Mouse (Mus musculus) myocyte (in vitro differentiated cells): ENCODE results near the gene Zfp810. TPM values are rescaled to one million over a fixed set of nuclear protein-coding genes. Genes with fewer than 3 reads are reported as not detected.
"Not testable (repeated sequence)": the region's sequence is repeated elsewhere in the genome, so short reads cannot be mapped to it uniquely, and the experiment has no call there.

Source experiments
- H3K27me3 ChIP-seq: one replicate; pipeline ENCODE4 v1.6.1; 2011; ENCODE audit not compliant: control insufficient read depth, insufficient read depth, insufficient read length
- H3K36me3 ChIP-seq: one replicate; pipeline ENCODE4 v1.6.1; 2011; ENCODE audit not compliant: control insufficient read depth, insufficient read depth
- H3K4me2 ChIP-seq: one replicate; pipeline ENCODE4 v1.6.1; 2011; ENCODE audit warnings: low read depth, control low read depth
- H3K4me3 ChIP-seq: one replicate; pipeline ENCODE4 v1.5.1; 2011; ENCODE audit warnings: mild to moderate bottlenecking, control low read depth, moderate library complexity
- H3K79me2 ChIP-seq: one replicate; pipeline ENCODE4 v1.6.1; 2011; ENCODE audit not compliant: control insufficient read depth, insufficient read depth
- H3ac ChIP-seq: one replicate; pipeline ENCODE4 v1.6.1; 2011; ENCODE audit not compliant: control insufficient read depth, insufficient read length
- CEBPB ChIP-seq: IDR thresholded peaks from 2 replicates; pipeline ENCODE4 v1.6.1; 2011; ENCODE audit warnings: mild to moderate bottlenecking, moderate library complexity; ENCODE audit not compliant: poor library complexity, insufficient read depth, severe bottlenecking
- E2F4 ChIP-seq: IDR thresholded peaks from one replicate; pipeline ENCODE4 v1.6.1; 2011; ENCODE audit warnings: mild to moderate bottlenecking, control low read depth, moderate library complexity; ENCODE audit not compliant: insufficient read depth
- MAX ChIP-seq: IDR thresholded peaks from one replicate; pipeline ENCODE4 v1.6.1; 2011; ENCODE audit warnings: low read depth, mild to moderate bottlenecking, control low read depth
- MYOG ChIP-seq, 3 experiments: IDR thresholded peaks; one replicate each; pipeline ENCODE4 v1.6.1; 2011; ENCODE audit warnings: control low read depth in 2 of 3, low read depth in 2 of 3, mild to moderate bottlenecking in 2 of 3; ENCODE audit not compliant: insufficient read length in 2 of 3, control insufficient read depth in 1 of 3, insufficient read depth in 1 of 3
- POLR2A ChIP-seq: IDR thresholded peaks from one replicate; pipeline ENCODE4 v1.6.1; 2011; ENCODE audit warnings: low read depth, mild to moderate bottlenecking, control low read depth, moderate library complexity; ENCODE audit not compliant: insufficient read length
- POLR2AphosphoS2 ChIP-seq: IDR thresholded peaks from one replicate; pipeline ENCODE4 v1.6.1; 2011; ENCODE audit warnings: low read depth, control low read depth; ENCODE audit not compliant: insufficient read length
- REST ChIP-seq: IDR thresholded peaks from one replicate; pipeline ENCODE4 v1.6.1; 2011; ENCODE audit warnings: mild to moderate bottlenecking, control low read depth, moderate library complexity; ENCODE audit not compliant: insufficient read depth, insufficient read length
- SRF ChIP-seq: IDR thresholded peaks from one replicate; pipeline ENCODE4 v1.6.1; 2011; ENCODE audit warnings: low read depth; ENCODE audit not compliant: control insufficient read depth, insufficient read length
- TCF12 ChIP-seq: IDR thresholded peaks from one replicate; pipeline ENCODE4 v1.6.1; 2011; ENCODE audit warnings: mild to moderate bottlenecking, control low read depth; ENCODE audit not compliant: poor library complexity, insufficient read depth, severe bottlenecking
- TCF3 ChIP-seq: IDR thresholded peaks from one replicate; pipeline ENCODE4 v1.6.1; 2011; ENCODE audit warnings: low read depth, control low read depth; ENCODE audit not compliant: insufficient read length
- polyA plus RNA-seq: library from polyadenylated mRNA; unstranded; fragments of >200 nt; fragmentation: generic; extraction: Trizol; gene quantifications from one replicate; pipeline ENCODE4 v1.2.1, GENCODE M21; 2012; ENCODE audit warnings: missing spikeins

Gene Zfp810
- polyA plus RNA-seq, 1 experiment = 4.4 TPM

- no peak overlapping the region for H3K4me3 ChIP-seq
- H3K79me2 ChIP-seq = no peaks in the 10 kb centered on the region
- no peaks in the 10 kb centered on the region for H3K27me3 ChIP-seq
- no peak for TF ChIP-seq MYOG (IDR thresholded peaks at IDR 0.05; ENCODE audit: control insufficient read depth in 1 of 3, insufficient read depth in 1 of 3, insufficient read length in 2 of 3, low read depth in 2 of 3)
- peaks cover 56% of the 10 kb centered on the region for H3K36me3 ChIP-seq
- no peak overlapping the region for H3ac ChIP-seq
- H3K4me2 ChIP-seq = no peak overlapping the region
Observed at GRCm38 (mm10) chr9:22337217-22337616, 29.8 kb upstream of the Zfp810 start.

GRCm38 (mm10) chr9:22327475-22328387 is 20.3 kb upstream of the Zfp810 start:
- Histone ChIP-seq H3ac (no peak overlapping the region), H3K79me2 (no peaks in the 10 kb centered on the region), H3K27me3 (no peaks in the 10 kb centered on the region), H3K4me3 (no peak overlapping the region), H3K4me2 (no peak overlapping the region), H3K36me3 (peaks cover 14% of the 10 kb centered on the region)
- TF ChIP-seq E2F4 = no peak
- TF ChIP-seq POLR2AphosphoS2 = peak; percentile 91
- TF ChIP-seq TCF3 = no peak
- TF ChIP-seq POLR2A = peak; percentile 15

GRCm38 (mm10) chr9:22327099-22327474 is 19.6 kb upstream of the Zfp810 start:
- Histone ChIP-seq H3K36me3 (peaks cover 8% of the 10 kb centered on the region), H3K4me3 (no peak overlapping the region), H3K4me2 (no peak overlapping the region), H3K79me2 (no peaks in the 10 kb centered on the region), H3ac (no peak overlapping the region), H3K27me3 (no peaks in the 10 kb centered on the region)
- TF ChIP-seq SRF (no peak), MYOG (IDR thresholded peaks at IDR 0.05; ENCODE audit: control insufficient read depth in 1 of 3, insufficient read depth in 1 of 3, insufficient read length in 2 of 3, low read depth in 2 of 3) (no peak), CEBPB (no peak), TCF3 (no peak), TCF12 (no peak)

GRCm38 (mm10) chr9:22324579-22324978 is 17.1 kb upstream of the Zfp810 start:
- Histone ChIP-seq H3K79me2 (no peaks in the 10 kb centered on the region), H3K4me2 (no peak overlapping the region), H3K36me3 (no peaks in the 10 kb centered on the region), H3ac (no peak overlapping the region), H3K4me3 (no peak overlapping the region), H3K27me3 (no peaks in the 10 kb centered on the region)
- TF ChIP-seq MYOG (IDR thresholded peaks at IDR 0.05; ENCODE audit: control insufficient read depth in 1 of 3, insufficient read depth in 1 of 3, insufficient read length in 2 of 3, low read depth in 2 of 3) (no peak), CEBPB (no peak), REST (no peak), E2F4 (no peak), SRF (no peak)

GRCm38 (mm10) chr9:22322381-22323211 is 15.1 kb upstream of the Zfp810 start:
- Histone ChIP-seq H3K79me2 (no peaks in the 10 kb centered on the region), H3ac (no peak overlapping the region), H3K27me3 (no peaks in the 10 kb centered on the region), H3K36me3 (no peaks in the 10 kb centered on the region), H3K4me2 (no peak overlapping the region), H3K4me3 (no peak overlapping the region)
- TF ChIP-seq TCF12 = no peak
- TF ChIP-seq E2F4 = no peak
- no peak for TF ChIP-seq REST
- no peak for TF ChIP-seq POLR2AphosphoS2

- no peak overlapping the region for H3K4me3 ChIP-seq
- H3K79me2 ChIP-seq = no peaks in the 10 kb centered on the region
- no peak overlapping the region for H3ac ChIP-seq
- H3K4me2 ChIP-seq = no peak overlapping the region
- no peaks in the 10 kb centered on the region for H3K27me3 ChIP-seq
- TF ChIP-seq MAX (no peak), POLR2AphosphoS2 (no peak), E2F4 (no peak)
- no peaks in the 10 kb centered on the region for H3K36me3 ChIP-seq
Observed at GRCm38 (mm10) chr9:22319109-22319508, 11.7 kb upstream of the Zfp810 start.

GRCm38 (mm10) chr9:22316047-22316446 is 8.6 kb upstream of the Zfp810 start:
- H3K79me2 ChIP-seq, H3K27me3 ChIP-seq, H3K4me3 ChIP-seq, H3ac ChIP-seq, H3K36me3 ChIP-seq, H3K4me2 ChIP-seq: not testable (repeated sequence)
